Mouse (Mus musculus) pancreas, adult 10 weeks (tissue): Measurements from ENCODE around the gene Nlrp6. TPM values are rescaled to one million over a fixed set of nuclear protein-coding genes. Genes with fewer than 3 reads are reported as not detected.

ENCODE experiments used
- polyA plus RNA-seq: library from polyadenylated mRNA; stranded (reverse); fragments of 350-450 nt; fragmentation: Illumina TruSeq; extraction: RNeasy Lipid Tissue Mini Kit (QIAGEN cat#74804); gene quantifications from one replicate; pipeline ENCODE4 v1.2.3, GENCODE M21; 2015; ENCODE audit warnings: low read depth, low replicate concordance; ENCODE audit not compliant: insufficient read depth

Nlrp6 gene
- not detected for polyA plus RNA-seq

DNA sequence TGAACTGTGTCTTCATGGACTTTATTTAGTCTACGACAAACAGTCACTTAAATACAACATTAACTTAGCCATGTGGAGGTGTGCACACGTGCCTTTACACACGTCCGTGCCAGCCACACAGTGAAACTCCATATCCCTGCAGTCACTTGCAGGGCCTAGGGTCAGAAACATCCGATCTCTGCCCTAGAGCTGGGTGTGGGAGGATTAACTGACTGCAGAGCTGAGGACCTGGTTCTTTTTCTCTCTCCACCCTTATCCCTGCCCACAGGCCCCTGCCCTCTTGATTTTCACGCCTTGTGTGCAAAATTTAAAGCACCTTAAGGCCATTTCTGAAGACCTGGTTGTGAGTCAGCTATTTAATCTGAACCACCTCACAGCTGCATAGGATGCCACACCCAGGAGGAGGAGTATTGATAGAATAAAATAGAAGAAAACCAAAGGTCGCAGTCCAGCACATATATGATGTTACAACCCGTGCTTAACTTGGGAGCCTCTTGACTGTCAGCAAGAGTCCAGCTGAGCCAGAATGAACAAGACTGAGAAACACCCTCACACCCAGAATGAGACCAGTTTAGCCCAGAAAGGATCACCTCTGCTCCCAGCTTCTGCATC is at the start of gene Nlrp6:
TSS of gene Nlrp6 (plus strand) at position 485 of the 612 bp plus-strand sequence.

DNA sequence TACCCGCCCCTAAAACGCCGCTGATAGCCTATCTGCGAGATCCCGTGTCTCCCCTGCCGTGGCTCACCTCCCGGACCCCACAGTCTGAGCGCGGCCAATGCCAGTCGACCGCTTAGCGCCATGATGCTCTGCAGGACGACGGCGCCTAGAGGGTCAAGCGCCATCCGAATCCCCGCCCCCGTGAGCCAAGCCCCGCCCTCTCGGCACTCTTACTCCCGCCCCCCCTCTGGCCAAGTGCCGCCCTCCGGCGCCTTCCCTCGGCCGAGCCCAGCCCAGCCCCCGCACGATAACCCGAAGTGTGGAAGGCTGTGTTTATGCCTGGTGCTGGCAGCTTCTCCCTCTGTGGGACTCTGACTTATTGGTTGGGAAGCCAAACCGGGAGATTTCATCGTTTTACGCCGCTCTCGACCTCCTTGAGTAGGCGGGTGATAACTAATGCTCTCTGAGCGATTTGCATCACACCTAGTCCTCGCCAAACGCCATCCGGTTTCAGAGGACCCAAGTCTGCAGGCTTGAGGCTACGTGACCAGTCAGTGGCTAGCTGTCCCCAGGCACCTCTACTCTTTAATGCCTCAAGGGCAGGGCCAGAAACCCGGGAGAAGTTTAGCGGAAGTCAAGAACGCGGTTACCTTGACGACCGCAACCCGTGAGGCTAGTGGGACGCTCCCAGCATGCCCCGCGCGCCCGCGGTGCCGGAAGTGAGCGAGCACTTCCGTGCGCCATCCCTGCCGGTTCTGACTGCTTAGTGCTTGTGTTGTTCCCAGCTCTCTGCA is 38.8 kb upstream of the Nlrp6 start, which contains the start of the genes Psmd13 and Sirt3:
TSS of gene Psmd13 (plus strand) at position 273 of the 773 bp plus-strand sequence.
TSS of gene Sirt3 (minus strand) at position 614 of the 773 bp plus-strand sequence.

DNA sequence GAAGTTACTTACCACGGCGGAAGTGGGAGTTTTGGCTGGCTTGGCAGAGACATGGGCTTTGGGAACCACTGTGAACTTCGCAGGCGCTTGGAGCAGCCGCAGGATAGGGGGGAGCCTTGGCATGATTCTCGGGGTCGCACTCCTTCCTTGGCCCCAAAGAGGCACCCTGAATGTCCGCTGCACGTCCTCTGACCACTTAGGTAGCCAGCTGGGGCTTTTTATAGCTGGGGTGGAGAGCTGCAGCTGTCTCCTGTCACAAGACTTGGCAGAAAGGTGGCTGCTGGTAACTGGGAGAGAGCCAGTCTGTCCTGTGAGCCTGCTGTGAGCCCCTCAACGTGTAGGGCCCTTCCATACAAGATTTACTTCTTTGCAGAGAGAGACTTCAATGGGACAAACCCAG is 20.5 kb upstream of the Nlrp6 start, which contains the start of gene Cox8b:
TSS of gene Cox8b (minus strand) at position 227 of the 400 bp plus-strand sequence.

DNA sequence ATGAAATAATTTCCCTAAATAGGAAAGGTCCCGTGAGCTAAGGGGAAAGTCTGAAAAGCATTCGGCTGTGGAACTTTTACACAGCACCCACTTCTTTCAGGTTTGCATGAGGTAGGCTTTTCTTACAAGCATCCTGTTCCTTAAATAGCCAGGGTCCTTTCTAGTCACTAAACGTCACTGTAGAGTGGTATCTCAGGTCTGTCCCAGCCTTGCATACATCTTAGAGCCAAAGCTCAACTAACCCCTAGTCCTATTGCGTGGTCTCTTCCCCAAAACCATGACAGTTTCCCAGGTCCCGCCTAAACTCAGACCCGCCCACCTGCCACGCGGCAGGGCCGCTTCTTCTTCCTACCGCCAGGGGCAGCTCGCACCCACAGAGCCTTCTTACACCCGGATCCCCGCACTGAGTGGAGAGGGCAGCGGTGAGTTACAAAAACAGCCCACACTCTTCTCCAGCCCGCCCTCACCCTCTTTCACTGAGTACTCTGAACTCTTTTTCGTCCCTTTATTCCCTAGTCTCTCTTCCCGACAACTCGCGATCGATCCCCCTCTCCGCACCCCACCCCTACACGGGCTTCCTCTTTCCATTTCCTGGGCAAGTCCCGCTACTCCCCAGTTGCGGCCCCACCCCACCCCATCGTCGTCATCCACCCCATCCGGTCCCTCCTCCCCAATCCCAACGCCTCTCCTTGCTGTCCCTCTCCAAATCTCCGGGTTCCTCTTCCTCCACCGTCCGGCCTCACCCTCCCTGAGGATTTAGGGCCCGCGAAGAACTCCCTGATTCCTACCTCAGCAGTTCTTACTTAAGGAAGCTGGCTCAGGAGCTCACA is 20.7 kb downstream of the Nlrp6 start, which contains the start of gene Pgghg:
TSS of gene Pgghg (plus strand) at position 170 of the 830 bp plus-strand sequence.

DNA sequence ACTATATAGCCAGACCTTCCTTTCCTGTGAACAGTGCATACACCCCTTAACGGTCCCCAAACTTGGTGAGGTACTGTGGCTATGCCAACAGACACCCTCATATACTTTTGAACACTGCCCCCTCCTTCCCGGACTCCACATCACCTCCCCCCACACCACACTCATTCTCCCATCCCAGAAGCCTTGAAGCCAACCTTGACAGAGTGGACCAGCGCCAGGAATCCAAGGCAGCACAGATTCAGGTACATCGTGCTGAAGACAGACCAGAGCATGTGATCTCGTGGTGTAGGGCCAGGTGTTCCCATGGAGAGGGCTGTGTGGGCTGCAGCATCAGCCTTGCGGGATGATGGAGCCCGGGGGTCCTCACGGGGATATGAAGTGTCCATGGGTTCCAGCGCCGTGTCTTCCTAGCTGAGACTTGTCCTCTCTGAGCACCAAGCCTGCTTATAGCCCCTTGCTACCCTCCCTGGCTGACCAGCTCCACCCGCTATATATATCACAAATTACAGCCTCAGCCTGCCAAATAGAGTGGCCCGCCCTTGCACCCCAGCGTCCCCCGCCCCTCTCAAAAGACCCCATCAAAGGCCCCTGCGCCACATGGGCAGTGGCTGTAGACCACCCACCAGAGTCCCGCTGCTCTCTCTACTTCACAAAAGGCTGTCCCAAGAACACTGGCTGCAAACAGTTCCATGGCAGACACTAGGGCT is 29.3 kb downstream of the Nlrp6 start, which contains the start of gene Ifitm5:
TSS of gene Ifitm5 (minus strand) at position 468 of the 707 bp plus-strand sequence.

DNA sequence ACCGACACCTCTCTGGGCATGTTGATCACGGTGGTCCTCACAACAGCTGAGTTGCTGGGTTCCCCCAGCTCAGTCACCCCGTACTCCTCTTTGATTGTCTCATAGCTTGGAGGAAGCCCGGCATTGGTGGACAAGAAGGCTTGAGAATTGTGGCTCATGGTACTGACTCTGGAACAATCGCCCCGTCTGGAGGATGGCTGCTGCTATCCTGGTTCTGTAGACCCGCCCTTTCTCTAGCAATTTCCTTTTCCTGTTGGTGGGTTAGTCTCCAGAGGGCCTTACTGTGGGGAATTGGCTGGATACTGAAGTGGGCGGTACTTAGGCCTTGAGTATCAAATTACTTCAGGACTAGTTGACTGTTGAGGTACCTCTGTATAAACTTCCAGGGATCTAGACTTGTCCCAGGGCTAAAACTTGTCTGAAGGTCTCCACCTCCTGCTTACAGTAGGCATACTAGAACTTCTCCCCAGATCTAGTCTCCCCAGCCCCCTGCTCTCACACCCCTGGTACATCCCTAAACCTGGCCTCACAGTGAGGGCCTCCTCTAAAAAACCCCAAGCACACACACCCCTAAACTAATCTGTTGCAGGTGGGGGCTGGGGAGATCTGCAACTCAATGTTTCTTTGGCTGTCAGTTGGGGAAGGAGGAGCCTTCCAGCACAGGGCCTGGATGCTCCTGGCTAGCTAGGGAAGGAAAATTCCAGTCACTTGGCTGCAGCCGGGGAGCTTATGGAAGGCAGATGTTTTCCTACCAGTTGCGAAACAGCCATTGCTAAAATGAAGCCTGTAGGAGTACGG is 35.3 kb downstream of the Nlrp6 start, which contains the start of the genes Gm45717 and Ifitm2:
TSS of gene Gm45717 (minus strand) at position 180 of the 798 bp plus-strand sequence.
TSS of gene Ifitm2 (minus strand) at position 230 of the 798 bp plus-strand sequence.

DNA sequence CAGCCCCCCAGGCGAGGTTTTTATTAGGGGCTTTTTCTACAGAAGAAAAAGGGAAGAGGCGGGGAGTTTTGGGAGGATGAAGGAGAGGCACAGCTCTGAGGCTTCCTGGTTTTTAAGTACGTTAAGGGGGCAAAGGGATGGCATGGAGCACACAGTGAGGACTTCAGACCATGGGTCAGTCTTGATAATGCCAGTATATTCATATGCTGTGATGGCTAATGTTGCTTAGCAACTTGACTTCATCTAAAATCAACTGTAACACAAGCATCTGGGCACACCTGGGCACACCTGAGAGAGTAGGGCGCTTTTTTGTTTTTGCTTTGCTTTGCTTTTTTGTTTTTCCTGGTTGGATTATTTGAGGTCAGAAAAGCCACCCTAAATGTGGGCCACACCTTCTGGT is 46.2 kb downstream of the Nlrp6 start, which contains the start of gene Ifitm1:
TSS of gene Ifitm1 (plus strand) at position 301 of the 400 bp plus-strand sequence.

Other genes with a start within 250 kb of the Nlrp6 start
- gene Olfr45, start 239.0 kb upstream of the Nlrp6 start, polyA plus RNA-seq = not detected
- not detected for gene Olfr541, start 223.6 kb upstream of the Nlrp6 start, polyA plus RNA-seq
- gene Cyp2e1, start 157.2 kb upstream of the Nlrp6 start, polyA plus RNA-seq = 33.7 TPM
- not detected for gene Syce1, start 133.1 kb upstream of the Nlrp6 start, polyA plus RNA-seq
- gene Zfp941, start 98.7 kb upstream of the Nlrp6 start, polyA plus RNA-seq = 0.20 TPM
- 11.2 TPM for gene Urah, start 85.9 kb upstream of the Nlrp6 start, polyA plus RNA-seq
- gene Scgb1c1, start 75.4 kb upstream of the Nlrp6 start, polyA plus RNA-seq = not detected
- gene Odf3, start 73.1 kb upstream of the Nlrp6 start, polyA plus RNA-seq = not detected
- not detected for gene Gm45785, start 64.6 kb upstream of the Nlrp6 start, polyA plus RNA-seq
- 22.5 TPM for gene Ric8a, start 63.9 kb upstream of the Nlrp6 start, polyA plus RNA-seq
- 14.4 TPM for gene Bet1l, start 63.3 kb upstream of the Nlrp6 start, polyA plus RNA-seq
- gene Psmd13, start 38.9 kb upstream of the Nlrp6 start, polyA plus RNA-seq = 19.9 TPM
- gene Sirt3, start 38.6 kb upstream of the Nlrp6 start, polyA plus RNA-seq = 6.5 TPM
- 7.3 TPM for gene Cox8b, start 20.5 kb upstream of the Nlrp6 start, polyA plus RNA-seq
- gene Pgghg, start 20.5 kb downstream of the Nlrp6 start, polyA plus RNA-seq = 7.4 TPM
- gene Ifitm5, start 29.4 kb downstream of the Nlrp6 start, polyA plus RNA-seq = not detected
- not detected for gene Gm45717, start 35.0 kb downstream of the Nlrp6 start, polyA plus RNA-seq
- 171 TPM for gene Ifitm2, start 35.1 kb downstream of the Nlrp6 start, polyA plus RNA-seq
- gene Ifitm1, start 46.3 kb downstream of the Nlrp6 start, polyA plus RNA-seq = 20.5 TPM
- gene Ifitm3, start 89.9 kb downstream of the Nlrp6 start, polyA plus RNA-seq = 188 TPM
- gene Ifitm6, start 97.0 kb downstream of the Nlrp6 start, polyA plus RNA-seq = not detected
- gene Gm17387, start 108.2 kb downstream of the Nlrp6 start, polyA plus RNA-seq = not detected
- 0.26 TPM for gene B4galnt4, start 140.2 kb downstream of the Nlrp6 start, polyA plus RNA-seq
- 12.4 TPM for gene Pkp3, start 157.3 kb downstream of the Nlrp6 start, polyA plus RNA-seq
- 8.7 TPM for gene Sigirr, start 179.7 kb downstream of the Nlrp6 start, polyA plus RNA-seq
- gene Ano9, start 196.9 kb downstream of the Nlrp6 start, polyA plus RNA-seq = 0.35 TPM
- 4.1 TPM for gene Ptdss2, start 201.5 kb downstream of the Nlrp6 start, polyA plus RNA-seq